Mouse (Mus musculus) spleen, embryonic (tissue): ENCODE data around the gene Lgals3bp.

Source experiments
- CTCF ChIA-PET: fragments of 350-600 bp; sonication (Branson Sonifier 250); formaldehyde crosslinking; loops from one replicate; lab custom pipeline; 2022; lab: Charles Lee

Gene Lgals3bp

GRCm38 (mm10) chr11:118366559-118366958 lies 35.3 kb downstream of the Lgals3bp start:
- CTCF ChIA-PET, result no interaction called here

GRCm38 (mm10) chr11:118366108-118366507 lies 35.8 kb downstream of the Lgals3bp start:
- CTCF ChIA-PET, result no interaction called here

- CTCF ChIA-PET, result no interaction called here
These were observed 36.7 kb downstream of the Lgals3bp start for GRCm38 (mm10) chr11:118365171-118365570.

- CTCF ChIA-PET, result no interaction called here
These were observed 37.9 kb downstream of the Lgals3bp start for GRCm38 (mm10) chr11:118364021-118364420.

- CTCF ChIA-PET, result interaction anchor here (0.6 kb wide), 1 partner anchor 14 kb away, joined by 4 read pairs; no protein-coding TSS in a partner anchor
These were observed 38.8 kb downstream of the Lgals3bp start for GRCm38 (mm10) chr11:118362971-118363518.

GRCm38 (mm10) chr11:118362501-118362900 lies 39.4 kb downstream of the Lgals3bp start:
- CTCF ChIA-PET, result no interaction called here

- CTCF ChIA-PET, result no interaction called here
These were observed 41.0 kb downstream of the Lgals3bp start for GRCm38 (mm10) chr11:118360907-118361341.

GRCm38 (mm10) chr11:118360491-118360890 lies 41.4 kb downstream of the Lgals3bp start:
- CTCF ChIA-PET, result no interaction called here

- CTCF ChIA-PET, result no interaction called here
These were observed 46.3 kb downstream of the Lgals3bp start, which contains the start of gene Timp2 for GRCm38 (mm10) chr11:118355640-118356039. TSS of gene Timp2 (minus strand) at chr11:118355740.

GRCm38 (mm10) chr11:118355205-118355604 lies 46.7 kb downstream of the Lgals3bp start:
- CTCF ChIA-PET, result interaction anchor here (0.5 kb wide), 1 partner anchor 820 kb away, joined by 3 read pairs; no protein-coding TSS in a partner anchor

- CTCF ChIA-PET, result interaction anchor here (0.5 to 0.7 kb wide), 2 partner anchors 612 to 820 kb away, joined by 3 to 11 read pairs; no protein-coding TSS in a partner anchor
These were observed 47.2 kb downstream of the Lgals3bp start for GRCm38 (mm10) chr11:118354636-118355191.

- CTCF ChIA-PET, result interaction anchor here (0.6 kb wide), 3 partner anchors 124 to 533 kb away, joined by 3 to 15 read pairs (median 4); no protein-coding TSS in a partner anchor
These were observed 52.4 kb downstream of the Lgals3bp start for GRCm38 (mm10) chr11:118349494-118349893.

- CTCF ChIA-PET, result interaction anchor here (0.6 kb wide), 2 partner anchors 123 to 216 kb away, joined by 4 to 15 read pairs; no protein-coding TSS in a partner anchor
These were observed 53.0 kb downstream of the Lgals3bp start for GRCm38 (mm10) chr11:118348877-118349276.

GRCm38 (mm10) chr11:118348419-118348818 lies 53.5 kb downstream of the Lgals3bp start:
- CTCF ChIA-PET, result no interaction called here

GRCm38 (mm10) chr11:118347911-118348310 lies 54.0 kb downstream of the Lgals3bp start:
- CTCF ChIA-PET, result no interaction called here

GRCm38 (mm10) chr11:118347391-118347790 lies 54.5 kb downstream of the Lgals3bp start:
- CTCF ChIA-PET, result no interaction called here

- CTCF ChIA-PET, result no interaction called here
These were observed 55.3 kb downstream of the Lgals3bp start for GRCm38 (mm10) chr11:118346395-118347096.

- CTCF ChIA-PET, result no interaction called here
These were observed 56.2 kb downstream of the Lgals3bp start for GRCm38 (mm10) chr11:118345693-118346092.

GRCm38 (mm10) chr11:118343629-118344028 lies 58.3 kb downstream of the Lgals3bp start:
- CTCF ChIA-PET, result interaction anchor here (0.6 kb wide), 1 partner anchor 31 kb away, joined by 3 read pairs; no protein-coding TSS in a partner anchor
